Mouse (Mus musculus): ENCODE measurements around the gene Far1.

DNA sequence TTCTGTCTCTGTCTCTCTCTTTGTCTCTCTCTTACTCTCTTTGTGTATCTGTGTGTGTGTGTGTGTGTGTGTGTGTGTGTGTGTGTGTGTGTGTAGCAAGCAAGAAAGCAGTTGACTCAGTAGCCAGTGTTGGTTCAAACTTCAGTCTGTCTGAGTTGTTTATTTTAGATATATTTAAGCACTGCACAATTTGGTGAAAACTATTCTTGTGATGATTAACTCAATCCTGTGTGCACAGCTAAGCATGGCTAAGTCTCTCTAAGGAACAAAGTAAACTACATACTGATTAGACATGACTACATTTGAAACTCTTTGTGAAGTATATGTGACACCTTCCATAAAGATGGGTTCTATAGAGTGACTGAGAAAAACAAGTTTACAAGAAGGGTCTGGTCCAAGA, 83.6 kb downstream of the Far1 start:
- TF ChIP-seq CTCF (IDR thresholded peaks at IDR 0.05; ENCODE audit: control insufficient read depth, insufficient read depth, insufficient read length) (no peak), MYOG (IDR thresholded peaks at IDR 0.05; ENCODE audit: control insufficient read depth, extremely low read depth, insufficient read length) (no peak)
